Comparison of ENCODE assay signal across 9 mouse cellular contexts in genomic region chr5:115327610-115328548, GRCm38 (mm10). TPM values are rescaled to one million over a fixed set of nuclear protein-coding genes. Genes with fewer than 3 reads are reported as not detected.
DNase-seq lines count a peak whose midpoint lies in the region; ATAC-seq and TF ChIP-seq lines count a peak whose summit lies in the region.
"Had no signal": no experiment of that assay in that cellular context is flagged by ENCODE, and none has a peak within 500 bp of the region (broad histone marks: within the 10 kb centered on the region; RNA-seq: fewer than 3 reads in every experiment).

No protein-coding gene starts in this region.

- peaks cover 17% of the 10 kb centered on the region for H3K4me1 ChIP-seq in embryonic facial prominence, embryonic 14.5 days (ENCODE audit: control insufficient read depth, insufficient read depth, low read length)
- peaks cover 23% of the 10 kb centered on the region for H3K4me1 ChIP-seq in limb, embryonic 15.5 days

- peaks cover 44% of the 10 kb centered on the region for H3K79me2 ChIP-seq in myocyte (ENCODE audit: control insufficient read depth, insufficient read depth)

- no peaks in the 10 kb centered on the region for H3K9me3 ChIP-seq in embryonic facial prominence, embryonic 14.5 days (ENCODE audit: control insufficient read depth, low read length)
- no peaks in the 10 kb centered on the region for H3K9me3 ChIP-seq in limb, embryonic 15.5 days

- peak overlapping the region; percentile 92 for H3K4me3 ChIP-seq in embryonic facial prominence, embryonic 14.5 days (ENCODE audit: low read depth, low read length)
- peak overlapping the region; percentile 95 for H3K4me3 ChIP-seq in limb, embryonic 15.5 days
- peak overlapping the region; percentile 86 for H3K4me3 ChIP-seq in myocyte

- peak; percentile 34 to 56 for DNase-seq in heart, adult 18-20 months
- no peak for DNase-seq in heart, postnatal 25 days (ENCODE audit: low spot score)
- peak; percentile 45 for DNase-seq in adrenal gland, adult 2 months
- DNase-seq in embryonic facial prominence, embryonic 14.5 days (ENCODE audit: low spot score): no peak
- DNase-seq in heart, postnatal 36 days: peak; percentile 33 to 52
- DNase-seq in thymus, postnatal 0 days (ENCODE audit: low spot score): peak; percentile 31

- peaks cover 38% of the 10 kb centered on the region for H3K36me3 ChIP-seq in embryonic facial prominence, embryonic 14.5 days (ENCODE audit: control insufficient read depth, insufficient read depth, low read length)
- peaks cover 32% of the 10 kb centered on the region for H3K36me3 ChIP-seq in limb, embryonic 15.5 days
- H3K36me3 ChIP-seq in myocyte (ENCODE audit: control insufficient read depth, insufficient read depth): peaks cover 16% of the 10 kb centered on the region

- no peaks in the 10 kb centered on the region for H3K27me3 ChIP-seq in embryonic facial prominence, embryonic 14.5 days (replicated peaks; ENCODE audit: control insufficient read depth, insufficient read depth, low read length)
- H3K27me3 ChIP-seq in limb, embryonic 15.5 days: no peaks in the 10 kb centered on the region
- H3K27me3 ChIP-seq in myocyte (ENCODE audit: control insufficient read depth, insufficient read depth, insufficient read length): no peaks in the 10 kb centered on the region
- H3K27me3 ChIP-seq: Patski had no signal

- H3K9ac ChIP-seq in embryonic facial prominence, embryonic 14.5 days (ENCODE audit: low read depth, low read length): peak overlapping the region; percentile 92
- peak overlapping the region; percentile 96 for H3K9ac ChIP-seq in limb, embryonic 15.5 days

- 1% methylated on average over 42 of the region's 55 CpGs for WGBS in embryonic facial prominence, embryonic 14.5 days
- WGBS in limb, embryonic 15.5 days: under 1% methylated on average over 55 of the region's 55 CpGs

- H3ac ChIP-seq in myocyte (ENCODE audit: control insufficient read depth, insufficient read length): peak overlapping the region; percentile 93

- peak; percentile 2; the same call in 1 of the 2 replicates for ATAC-seq in embryonic facial prominence, embryonic 14.5 days (ENCODE audit: low read depth)
- no peak for ATAC-seq in limb, embryonic 15.5 days (ENCODE audit: insufficient number of reproducible peaks, low FRiP score, low TSS enrichment, low read depth)

- TF ChIP-seq POLR2A in myocyte (IDR thresholded peaks at IDR 0.05; ENCODE audit: insufficient read length, low read depth): no peak

- H3K27ac ChIP-seq in embryonic facial prominence, embryonic 14.5 days (replicated peaks; ENCODE audit: low read depth, low read length): peak overlapping the region; percentile 86
- H3K27ac ChIP-seq in limb, embryonic 15.5 days: peak overlapping the region; percentile 90

- intact Hi-C loops in heart, postnatal 25 days (cut with DNase I): loop anchor here (1.0 kb wide), 1 partner anchor 13 kb away; the partner anchor contains the start of genes Gatc and Triap1
- intact Hi-C loops in heart, postnatal 36 days (cut with DNase I): loop anchor here (1.0 to 2.0 kb wide), 2 partner anchors 12 to 49 kb away; partner anchors contain the start of gene Coq5

- peak overlapping the region; percentile 67 for H3K4me2 ChIP-seq in embryonic facial prominence, embryonic 14.5 days (ENCODE audit: low read depth, low read length)
- peak overlapping the region; percentile 76 for H3K4me2 ChIP-seq in limb, embryonic 15.5 days
- H3K4me2 ChIP-seq in myocyte (ENCODE audit: low read depth): peak overlapping the region; percentile 92

TF ChIP-seq in myocyte, 11 proteins besides CTCF, POLR2A, EP300 and RAD21:
- no peak for TF ChIP-seq SRF (IDR thresholded peaks at IDR 0.05; ENCODE audit: control insufficient read depth, insufficient read length, low read depth)
- no peak for TF ChIP-seq POLR2AphosphoS2 (IDR thresholded peaks at IDR 0.05; ENCODE audit: insufficient read length, low read depth)
- TF ChIP-seq TCF3 (IDR thresholded peaks at IDR 0.05; ENCODE audit: insufficient read length, low read depth): no peak
- TF ChIP-seq REST (IDR thresholded peaks at IDR 0.05; ENCODE audit: insufficient read depth, insufficient read length): no peak
- TF ChIP-seq E2F4 (IDR thresholded peaks at IDR 0.05; ENCODE audit: insufficient read depth): no peak
- TF ChIP-seq TCF12 (IDR thresholded peaks at IDR 0.05; ENCODE audit: insufficient read depth, poor library complexity, severe bottlenecking): no peak
- no peak for TF ChIP-seq MYOD1 (IDR thresholded peaks at IDR 0.05; ENCODE audit: control insufficient read depth in 1 of 3, insufficient read length in 2 of 3, low read depth in 2 of 3)
- TF ChIP-seq MAX (IDR thresholded peaks at IDR 0.05; ENCODE audit: low read depth): no peak
TF ChIP-seq in myocyte: peak in this region for 0.

RNA-seq across cellular contexts. Expression of gene Srsf9, which starts 0.9 kb away (rescaled TPM):
- total RNA-seq in heart, adult 18-20 months (2021): 10 to 100 TPM; 18.2 to 19.2 TPM
- 10 to 100 TPM; 18.5 to 20.6 TPM for total RNA-seq in heart, postnatal 25 days (2021)
- 10 to 100 TPM; 45.8 to 70.1 TPM for total RNA-seq in adrenal gland, adult 2 months (2021)
- 29.1 and 40.4 TPM in 2 replicates for polyA plus RNA-seq in adrenal gland, adult 2 months (2012; rRNA removed)
- 203 and 230 TPM in 2 replicates for polyA plus RNA-seq in embryonic facial prominence, embryonic 14.5 days (2014; fragmentation: Nextera tagmentation; extraction: Ambion mirVana)
- total RNA-seq in heart, postnatal 36 days (2021): 10 to 100 TPM; 16.0 to 18.1 TPM
- 222 and 246 TPM in 2 replicates for polyA plus RNA-seq in limb, embryonic 15.5 days (2015; fragmentation: Nextera tagmentation; extraction: Ambion mirVana)
- 52.0 TPM for polyA plus RNA-seq in myocyte (2012; fragmentation: generic; extraction: Trizol)
- 236 and 257 TPM in 2 replicates for polyA plus RNA-seq in thymus, postnatal 0 days (2015; fragmentation: Nextera tagmentation; extraction: Ambion mirVana)

RNA-seq across cellular contexts. Expression of gene Gatc, which starts 13.1 kb away (rescaled TPM):
- 10 to 100 TPM; 17.2 to 18.0 TPM for total RNA-seq in heart, adult 18-20 months (2021)
- 10 to 100 TPM; 16.9 to 17.6 TPM for total RNA-seq in heart, postnatal 25 days (2021)
- total RNA-seq in adrenal gland, adult 2 months (2021): 10 to 100 TPM; 21.1 to 24.0 TPM
- polyA plus RNA-seq in adrenal gland, adult 2 months (2012; rRNA removed): 12.2 and 15.4 TPM in 2 replicates
- 26.5 and 26.7 TPM in 2 replicates for polyA plus RNA-seq in embryonic facial prominence, embryonic 14.5 days (2014; fragmentation: Nextera tagmentation; extraction: Ambion mirVana)
- 10 to 100 TPM; 17.6 to 18.6 TPM for total RNA-seq in heart, postnatal 36 days (2021)
- polyA plus RNA-seq in limb, embryonic 15.5 days (2015; fragmentation: Nextera tagmentation; extraction: Ambion mirVana): 25.3 and 27.6 TPM in 2 replicates
- 8.1 TPM for polyA plus RNA-seq in myocyte (2012; fragmentation: generic; extraction: Trizol)
- polyA plus RNA-seq in thymus, postnatal 0 days (2015; fragmentation: Nextera tagmentation; extraction: Ambion mirVana): 11.6 and 12.5 TPM in 2 replicates

RNA-seq across cellular contexts. Expression of gene Triap1, which starts 13.1 kb away (rescaled TPM):
- total RNA-seq in heart, adult 18-20 months (2021): 10 to 100 TPM; 26.9 to 28.4 TPM
- total RNA-seq in heart, postnatal 25 days (2021): 10 to 100 TPM; 23.8 to 26.2 TPM
- 10 to 100 TPM; 35.1 to 40.0 TPM for total RNA-seq in adrenal gland, adult 2 months (2021)
- polyA plus RNA-seq in adrenal gland, adult 2 months (2012; rRNA removed): 7.9 and 8.6 TPM in 2 replicates
- polyA plus RNA-seq in embryonic facial prominence, embryonic 14.5 days (2014; fragmentation: Nextera tagmentation; extraction: Ambion mirVana): 48.5 and 51.3 TPM in 2 replicates
- 10 to 100 TPM; 22.8 to 27.6 TPM for total RNA-seq in heart, postnatal 36 days (2021)
- 60.6 and 66.9 TPM in 2 replicates for polyA plus RNA-seq in limb, embryonic 15.5 days (2015; fragmentation: Nextera tagmentation; extraction: Ambion mirVana)
- 35.2 TPM for polyA plus RNA-seq in myocyte (2012; fragmentation: generic; extraction: Trizol)
- 64.6 and 65.2 TPM in 2 replicates for polyA plus RNA-seq in thymus, postnatal 0 days (2015; fragmentation: Nextera tagmentation; extraction: Ambion mirVana)

RNA-seq across cellular contexts. Expression of gene Cox6a1, which starts 20.9 kb away (rescaled TPM):
- total RNA-seq in heart, adult 18-20 months (2021): 100 to 1,000 TPM; 273 to 280 TPM
- total RNA-seq in heart, postnatal 25 days (2021): 100 to 1,000 TPM; 282 to 287 TPM
- 1,000 to 10,000 TPM; 1,468 to 1,603 TPM for total RNA-seq in adrenal gland, adult 2 months (2021)
- 4,255 and 4,504 TPM in 2 replicates for polyA plus RNA-seq in adrenal gland, adult 2 months (2012; rRNA removed)
- 833 and 912 TPM in 2 replicates for polyA plus RNA-seq in embryonic facial prominence, embryonic 14.5 days (2014; fragmentation: Nextera tagmentation; extraction: Ambion mirVana)
- 100 to 1,000 TPM; 253 to 261 TPM for total RNA-seq in heart, postnatal 36 days (2021)
- 800 and 820 TPM in 2 replicates for polyA plus RNA-seq in limb, embryonic 15.5 days (2015; fragmentation: Nextera tagmentation; extraction: Ambion mirVana)
- 2,023 TPM for polyA plus RNA-seq in myocyte (2012; fragmentation: generic; extraction: Trizol)
- 1,056 and 1,106 TPM in 2 replicates for polyA plus RNA-seq in thymus, postnatal 0 days (2015; fragmentation: Nextera tagmentation; extraction: Ambion mirVana)

RNA-seq across cellular contexts. Expression of gene Dynll1, which starts 27.1 kb away (rescaled TPM):
- 10 to 100 TPM; 95.3 to 98.8 TPM for total RNA-seq in heart, adult 18-20 months (2021)
- total RNA-seq in heart, postnatal 25 days (2021): 100 to 1,000 TPM in 1 of 2 experiments, 10 to 100 TPM in 1; 90.1 to 120 TPM
- 100 to 1,000 TPM; 220 to 347 TPM for total RNA-seq in adrenal gland, adult 2 months (2021)
- polyA plus RNA-seq in adrenal gland, adult 2 months (2012; rRNA removed): 38.0 and 45.1 TPM in 2 replicates
- 1,629 and 1,828 TPM in 2 replicates for polyA plus RNA-seq in embryonic facial prominence, embryonic 14.5 days (2014; fragmentation: Nextera tagmentation; extraction: Ambion mirVana)
- total RNA-seq in heart, postnatal 36 days (2021): 10 to 100 TPM; 71.9 to 88.5 TPM
- polyA plus RNA-seq in limb, embryonic 15.5 days (2015; fragmentation: Nextera tagmentation; extraction: Ambion mirVana): 1,678 and 1,810 TPM in 2 replicates
- polyA plus RNA-seq in myocyte (2012; fragmentation: generic; extraction: Trizol): 585 TPM
- 1,203 and 1,571 TPM in 2 replicates for polyA plus RNA-seq in thymus, postnatal 0 days (2015; fragmentation: Nextera tagmentation; extraction: Ambion mirVana)

Comparison
In these comparisons a context has a peak if more than half of its experiments do, and no peak if none do; other contexts are left out.
1. DNase-seq: peak in heart, adult 18-20 months (2 of 2), adrenal gland, adult 2 months (single experiment), heart, postnatal 36 days (2 of 2) and thymus, postnatal 0 days (single experiment); none in heart, postnatal 25 days (single experiment) and embryonic facial prominence, embryonic 14.5 days (single experiment).
2. Peak in every context shown above with its lines, with median percentiles within 50 percentile points of each other: H3K4me2 ChIP-seq and H3K4me3 ChIP-seq.